Mouse (Mus musculus): ENCODE measurements around the gene Gm5741.
A peak's percentile ranks its signal among the peaks of the same experiment; 100 is the strongest.

The Gm5741 gene

DNA sequence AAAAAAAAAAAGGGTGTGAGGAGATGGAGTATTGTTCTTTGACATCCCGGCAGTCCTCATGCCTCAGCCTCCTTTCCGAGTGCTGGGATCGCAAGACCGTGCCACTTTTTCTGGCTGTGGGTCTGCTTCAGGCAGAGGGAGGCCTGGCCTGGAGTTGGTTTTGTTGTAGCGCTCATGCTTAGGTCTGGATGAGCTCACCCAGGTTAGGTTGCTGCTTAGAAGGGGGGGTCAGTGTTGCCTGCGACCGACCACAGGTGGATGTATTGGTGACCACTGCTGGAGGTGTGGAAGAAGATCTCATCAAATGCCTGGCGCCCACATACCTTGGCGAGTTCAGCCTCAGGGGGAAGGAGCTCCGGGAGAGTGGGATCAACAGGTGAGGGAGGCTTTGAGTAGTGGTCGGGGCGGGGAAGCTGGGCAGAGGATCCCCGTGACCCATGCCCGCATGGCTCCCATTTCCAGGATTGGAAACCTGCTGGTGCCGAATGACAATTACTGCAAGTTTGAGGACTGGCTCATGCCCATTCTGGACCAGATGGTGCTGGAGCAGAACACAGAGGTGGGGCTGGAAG lies 5.3 kb upstream of the Gm5741 start:
- DNase-seq (ENCODE audit: low read depth, low spot score): no peak

DNA sequence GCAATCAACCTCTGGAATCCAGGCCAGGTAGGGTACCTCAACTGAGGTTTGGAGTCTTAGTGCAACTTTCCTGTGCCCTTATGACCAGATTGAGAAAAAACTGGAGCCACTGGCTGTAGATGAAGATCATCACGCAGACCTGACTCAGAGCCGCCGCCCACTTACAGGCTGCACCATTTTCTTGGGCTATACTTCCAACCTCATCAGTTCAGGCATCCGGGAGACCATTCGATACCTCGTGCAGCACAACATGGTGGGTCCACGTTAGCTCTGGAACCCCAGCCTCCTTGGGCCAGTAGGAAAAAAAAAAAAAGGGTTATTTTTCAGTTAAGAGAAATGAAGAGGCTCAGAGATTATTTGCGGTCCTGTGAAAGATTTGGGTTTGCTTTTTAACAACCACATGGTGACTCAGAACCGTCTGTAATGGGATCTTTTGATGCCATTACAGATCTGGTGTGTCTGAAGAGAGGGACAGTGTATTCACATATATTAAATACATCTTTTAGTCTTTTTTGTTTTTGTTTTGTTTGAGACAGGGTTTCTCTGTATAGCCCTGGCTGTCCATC lies 4.7 kb upstream of the Gm5741 start:
- no peak for DNase-seq (ENCODE audit: low read depth, low spot score)

DNA sequence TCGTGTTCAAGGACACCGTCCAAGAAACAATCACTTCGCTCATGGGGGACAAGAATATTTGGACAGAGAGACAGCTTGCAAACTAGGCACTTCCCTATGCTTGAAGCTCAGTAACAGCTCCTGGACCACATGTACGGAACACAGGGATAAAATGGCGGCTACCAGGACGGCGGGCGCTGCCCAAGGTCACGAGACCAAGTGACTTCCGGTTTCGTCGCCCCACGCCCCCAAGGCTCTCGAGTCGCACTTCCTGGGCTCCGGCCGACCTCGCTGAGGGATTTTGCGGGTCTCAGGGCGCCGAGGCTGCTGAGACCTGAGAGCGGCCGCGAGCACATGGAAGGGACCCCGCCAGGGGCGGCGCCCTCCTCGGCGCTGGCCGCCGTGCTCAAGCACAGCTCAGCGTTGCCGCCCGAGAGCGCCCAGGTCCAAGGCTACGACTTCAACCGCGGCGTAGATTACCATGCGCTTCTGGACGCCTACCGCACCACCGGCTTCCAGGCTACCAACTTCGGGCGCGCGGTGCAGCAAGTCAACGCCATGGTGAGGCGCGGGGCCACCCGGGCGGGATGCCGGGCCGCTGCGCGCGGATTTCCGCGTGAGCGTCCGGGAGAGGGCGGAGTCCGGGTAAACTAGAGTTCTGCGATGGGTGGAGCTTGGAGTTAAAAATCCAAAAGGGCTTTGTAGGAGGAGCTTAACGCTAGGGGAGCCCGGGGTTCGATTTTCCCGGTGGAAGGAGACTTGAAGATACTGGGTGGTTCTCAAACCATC lies 3.9 kb upstream of the Gm5741 start, which contains the start of gene Dhps:
Gene Dhps, plus strand, starts transcription at position 244 of the 768 bp plus-strand sequence.
- DNase-seq (ENCODE audit: low read depth, low spot score): peak; percentile 88

DNA sequence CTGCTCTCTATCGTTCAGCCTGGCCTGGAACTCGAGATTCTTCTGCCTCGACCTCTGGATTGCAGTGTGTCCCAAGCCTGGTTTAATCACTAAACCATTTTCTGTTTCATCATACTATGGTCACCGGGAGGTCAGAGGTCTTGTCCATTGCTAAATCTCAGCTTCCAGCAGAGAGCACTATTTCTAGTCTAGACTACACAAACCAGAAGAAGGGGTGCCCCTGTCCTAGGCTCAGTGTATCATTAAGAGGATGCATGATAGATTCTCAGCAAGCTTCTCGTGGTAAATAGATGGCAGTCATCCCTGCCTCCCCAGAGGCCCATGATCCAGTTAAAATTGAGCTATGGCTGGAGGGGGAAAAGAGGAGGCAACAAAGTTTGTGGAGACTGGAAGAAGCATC lies 3.3 kb upstream of the Gm5741 start:
- DNase-seq (ENCODE audit: low read depth, low spot score): no peak

- no peak for DNase-seq (ENCODE audit: low read depth, low spot score)
Observed at GRCm38 (mm10) chr8:85067155-85067554, 627 bp downstream of the Gm5741 start.

DNA sequence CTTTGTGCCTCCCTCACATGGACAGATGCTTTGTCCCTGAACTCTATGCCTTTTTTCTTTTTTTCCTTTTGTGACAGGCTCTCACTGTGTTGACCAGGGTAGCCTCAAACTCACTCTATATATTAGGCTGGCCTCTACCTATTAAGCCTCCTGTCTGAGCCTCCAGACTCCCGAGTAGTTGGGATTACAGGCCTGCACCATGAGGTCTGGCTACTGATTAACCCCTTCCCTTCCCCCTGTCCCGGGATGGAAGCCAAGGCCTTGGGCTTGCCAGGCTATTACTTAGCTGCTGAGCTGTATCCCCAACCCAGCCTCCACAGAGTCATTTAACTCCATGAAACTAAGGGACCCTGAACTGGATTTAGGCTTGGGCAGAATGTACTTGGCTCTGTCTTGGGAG lies 2.6 kb downstream of the Gm5741 start:
- no peak for DNase-seq (ENCODE audit: low read depth, low spot score)

DNA sequence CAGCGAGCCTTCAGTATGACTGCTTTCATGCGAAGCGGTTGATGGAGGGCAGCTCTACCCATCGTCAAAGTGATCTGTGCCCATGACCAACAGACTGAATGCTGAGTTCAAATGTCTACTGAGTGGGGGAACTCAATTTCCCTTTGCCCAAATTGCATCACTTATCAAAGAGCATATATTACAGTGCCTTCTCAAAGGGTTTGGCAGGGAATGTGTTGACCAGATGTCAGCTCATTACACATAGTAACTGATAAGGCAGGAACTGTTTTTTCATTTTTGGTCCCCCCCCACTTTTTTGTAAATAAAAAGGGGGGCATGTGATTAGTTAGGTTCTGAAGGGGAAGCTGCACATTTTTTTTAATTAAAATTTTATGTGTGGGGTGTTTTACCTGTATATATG lies 5.2 kb downstream of the Gm5741 start:
- DNase-seq (ENCODE audit: low read depth, low spot score): no peak

DNA sequence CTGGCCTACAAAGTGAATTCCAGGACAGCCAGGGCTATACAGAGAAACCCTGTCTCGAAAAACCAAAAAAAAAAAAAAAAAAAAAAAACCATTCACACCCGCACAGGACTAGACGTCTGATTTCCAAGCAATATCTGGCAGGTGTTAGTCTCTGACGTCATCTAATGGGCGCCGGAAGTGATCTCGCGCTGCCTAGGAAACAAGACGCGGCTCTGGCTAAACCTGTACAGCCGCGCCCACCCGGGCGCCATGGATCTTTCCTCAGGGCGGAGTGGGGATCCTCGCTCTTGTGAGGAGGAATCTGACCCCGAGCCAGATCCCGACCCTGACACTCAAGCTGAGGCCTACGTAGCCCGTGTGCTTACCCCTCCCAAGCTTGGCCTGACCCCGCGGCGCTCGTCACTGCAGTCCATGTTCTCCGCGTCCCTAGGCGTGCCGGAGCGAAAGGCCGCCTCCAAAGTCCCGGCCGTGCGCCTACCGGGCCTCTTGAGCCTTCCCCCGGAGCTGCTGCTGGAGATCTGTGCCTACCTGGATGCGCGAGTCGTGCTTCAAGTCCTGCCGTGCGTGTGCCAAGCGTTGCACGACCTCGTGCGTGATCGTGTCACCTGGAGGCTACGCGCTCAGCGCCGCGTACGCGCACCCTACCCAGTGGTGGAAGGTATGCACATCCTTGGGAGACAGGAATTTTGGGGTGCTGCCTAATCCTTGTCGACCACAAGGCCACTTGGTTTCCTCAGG lies 7.7 kb downstream of the Gm5741 start, which contains the start of gene Fbxw9:
Gene Fbxw9, plus strand, starts transcription at position 177 of the 738 bp plus-strand sequence.
- peak; percentile 94 for DNase-seq (ENCODE audit: low read depth, low spot score)

GRCm38 (mm10) chr8:85057367-85057766 lies 10.4 kb downstream of the Gm5741 start:
- DNase-seq (ENCODE audit: low read depth, low spot score): no peak

DNA sequence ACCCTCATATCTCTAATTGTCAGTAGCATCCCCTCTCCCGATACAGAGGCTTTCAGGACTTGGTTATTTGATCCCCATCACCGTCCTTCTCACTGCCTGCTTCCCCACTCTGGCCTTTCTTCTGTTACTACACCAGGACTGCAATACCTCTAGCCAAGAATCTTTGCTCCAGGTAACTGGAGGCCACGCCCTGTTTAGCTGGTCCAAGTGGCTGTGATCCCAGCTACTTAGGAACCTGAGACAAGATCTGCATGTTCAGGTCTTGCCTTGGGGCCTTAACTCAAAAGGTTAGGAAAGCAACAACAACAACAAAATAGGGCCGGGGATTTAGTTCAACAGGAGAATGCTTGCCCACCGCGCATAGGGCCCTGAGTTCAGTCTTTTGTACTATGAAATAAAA lies 24.2 kb downstream of the Gm5741 start:
- no peak for DNase-seq (ENCODE audit: low read depth, low spot score)

- peak; percentile 18 for DNase-seq (ENCODE audit: low read depth, low spot score)
Observed at GRCm38 (mm10) chr8:85037681-85038531, 29.9 kb downstream of the Gm5741 start.

- DNase-seq (ENCODE audit: low read depth, low spot score): peak; percentile 61
Observed at GRCm38 (mm10) chr8:85037366-85037680, 30.5 kb downstream of the Gm5741 start.

- DNase-seq (ENCODE audit: low read depth, low spot score): peak; percentile 97
Observed at GRCm38 (mm10) chr8:85036718-85037365, 30.9 kb downstream of the Gm5741 start, which contains the start of gene Tnpo2. Tnpo2 (plus strand) TSS chr8:85036915.

GRCm38 (mm10) chr8:85036381-85036717 lies 31.4 kb downstream of the Gm5741 start:
- no peak for DNase-seq (ENCODE audit: low read depth, low spot score)

GRCm38 (mm10) chr8:85035728-85036310 lies 32.0 kb downstream of the Gm5741 start:
- no peak for DNase-seq (ENCODE audit: low read depth, low spot score)

GRCm38 (mm10) chr8:85035165-85035727 lies 32.5 kb downstream of the Gm5741 start:
- DNase-seq (ENCODE audit: low read depth, low spot score): peak; percentile 26

GRCm38 (mm10) chr8:85034764-85035163 lies 33.0 kb downstream of the Gm5741 start:
- DNase-seq (ENCODE audit: low read depth, low spot score): peak; percentile 84

DNA sequence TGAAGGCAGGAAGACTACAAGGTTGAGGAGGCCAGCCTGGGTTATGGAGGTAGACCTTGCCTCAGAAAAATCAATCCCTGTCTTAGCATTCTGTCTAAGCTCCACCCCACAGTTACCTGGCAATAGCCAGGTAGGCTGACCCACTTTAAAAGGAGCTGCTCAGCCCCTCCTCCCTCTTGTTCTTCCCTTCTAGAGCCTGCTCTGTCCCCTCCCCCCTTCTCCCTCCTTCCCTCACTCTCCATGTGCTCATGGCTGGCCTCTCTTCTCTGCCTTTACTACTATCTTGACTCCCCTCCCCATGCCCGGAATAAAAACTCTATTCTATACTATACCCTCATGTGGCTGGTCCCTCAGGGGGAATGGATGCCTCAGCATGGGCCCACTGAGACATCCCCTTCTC lies 33.9 kb downstream of the Gm5741 start:
- DNase-seq (ENCODE audit: low read depth, low spot score): no peak

GRCm38 (mm10) chr8:85032622-85033311 lies 35.0 kb downstream of the Gm5741 start:
- no peak for DNase-seq (ENCODE audit: low read depth, low spot score)

DNA sequence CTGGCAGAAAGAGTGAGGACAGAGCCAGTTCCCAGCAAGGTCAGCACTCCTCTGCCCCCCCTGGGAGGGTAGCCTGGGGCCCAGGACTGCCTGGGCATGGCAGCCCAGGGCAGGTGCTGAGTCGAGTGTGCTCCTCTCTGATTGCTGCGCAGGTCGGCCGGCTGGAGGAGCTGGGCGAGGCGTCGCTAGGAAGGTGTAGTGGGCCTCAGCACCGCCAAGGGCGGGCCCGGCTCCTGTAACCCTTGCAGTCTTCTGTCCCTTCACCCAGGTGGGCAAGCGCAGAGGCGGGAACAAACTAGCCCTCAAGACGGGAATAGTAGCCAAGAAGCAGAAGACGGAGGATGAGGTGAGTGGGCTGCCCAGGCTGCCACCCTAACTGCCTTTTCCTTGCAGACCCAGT lies 38.5 kb downstream of the Gm5741 start:
- DNase-seq (ENCODE audit: low read depth, low spot score): no peak

All from forelimb bud, embryonic 11.5 days (tissue).